Mouse (Mus musculus) lung, postnatal 14 days (tissue): Measurements from ENCODE around the gene Gm4952.

Experiments used
- DNase-seq: peaks from one replicate; pipeline ENCODE4 v3.0.0; 2021

Gene Gm4952

DNA sequence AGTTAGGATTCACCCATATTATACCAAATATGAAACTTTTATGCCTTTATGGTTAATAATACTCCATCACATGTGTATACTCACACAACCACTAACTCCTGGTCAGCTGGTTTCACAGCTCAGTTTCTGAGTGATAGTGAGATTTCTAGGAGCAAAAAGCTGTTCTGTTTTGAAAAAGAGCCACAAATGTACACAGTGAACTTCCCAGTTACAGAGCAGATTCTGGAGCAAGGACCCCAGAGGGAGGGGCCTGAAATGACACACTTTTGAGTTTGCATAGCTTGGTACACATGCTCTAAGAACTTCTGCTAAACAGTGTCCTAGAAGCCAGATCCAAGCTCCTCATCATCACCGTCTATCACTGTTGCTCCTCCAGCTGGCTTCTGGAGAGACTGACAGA lies at the start of gene Gm4952:
TSS of gene Gm4952 (plus strand) at position 301 of the 400 bp plus-strand sequence.
- no peak for DNase-seq

- no peak for DNase-seq
These were observed 49.5 kb upstream of the Gm4952 start for GRCm38 (mm10) chr19:12550005-12550942.

DNA sequence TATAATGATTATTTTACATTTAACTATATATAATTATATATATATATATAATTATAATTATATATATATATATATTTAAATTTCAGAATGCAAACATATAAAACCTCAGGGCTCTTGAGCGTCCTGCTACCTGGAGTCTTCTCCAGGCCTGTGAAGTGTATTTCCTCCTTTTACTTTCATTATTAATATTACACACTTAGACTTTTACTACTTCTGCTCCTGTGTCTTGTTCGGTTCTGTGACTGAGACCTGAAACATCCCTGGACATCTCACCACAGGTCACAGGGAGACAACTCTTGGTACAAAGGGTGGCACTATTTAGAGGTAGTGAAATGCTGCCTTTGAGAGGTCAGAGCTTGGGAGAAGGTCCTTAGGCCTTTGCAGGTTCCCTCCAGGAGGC lies 43.5 kb upstream of the Gm4952 start:
- DNase-seq = no peak

DNA sequence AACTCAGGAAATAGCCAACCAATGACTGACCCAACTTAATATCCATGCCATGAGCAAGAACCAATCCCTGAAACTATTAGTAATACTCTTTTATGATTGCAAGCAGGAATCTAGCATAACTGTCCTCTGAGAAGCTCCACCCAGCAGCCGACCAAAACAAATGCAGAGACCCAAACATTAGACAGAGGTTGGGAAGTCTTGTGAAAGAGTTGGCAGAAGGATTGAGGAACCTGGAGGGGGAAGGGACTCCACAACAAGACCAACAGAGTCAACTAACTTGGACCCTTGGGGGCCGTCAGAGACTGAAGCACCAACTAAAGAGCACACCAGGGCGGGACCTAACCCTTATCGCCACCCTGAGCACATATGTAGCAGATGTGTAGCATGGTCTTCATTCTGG lies 41.6 kb upstream of the Gm4952 start:
- DNase-seq = no peak

GRCm38 (mm10) chr19:12564197-12564596 lies 35.6 kb upstream of the Gm4952 start:
- no peak for DNase-seq

GRCm38 (mm10) chr19:12567011-12567410 lies 32.8 kb upstream of the Gm4952 start:
- no peak for DNase-seq

GRCm38 (mm10) chr19:12570866-12571265 lies 28.9 kb upstream of the Gm4952 start:
- DNase-seq = no peak

- no peak for DNase-seq
These were observed 28.1 kb upstream of the Gm4952 start for GRCm38 (mm10) chr19:12571687-12572086.

- no peak for DNase-seq
These were observed 27.0 kb upstream of the Gm4952 start for GRCm38 (mm10) chr19:12572614-12573265.

DNA sequence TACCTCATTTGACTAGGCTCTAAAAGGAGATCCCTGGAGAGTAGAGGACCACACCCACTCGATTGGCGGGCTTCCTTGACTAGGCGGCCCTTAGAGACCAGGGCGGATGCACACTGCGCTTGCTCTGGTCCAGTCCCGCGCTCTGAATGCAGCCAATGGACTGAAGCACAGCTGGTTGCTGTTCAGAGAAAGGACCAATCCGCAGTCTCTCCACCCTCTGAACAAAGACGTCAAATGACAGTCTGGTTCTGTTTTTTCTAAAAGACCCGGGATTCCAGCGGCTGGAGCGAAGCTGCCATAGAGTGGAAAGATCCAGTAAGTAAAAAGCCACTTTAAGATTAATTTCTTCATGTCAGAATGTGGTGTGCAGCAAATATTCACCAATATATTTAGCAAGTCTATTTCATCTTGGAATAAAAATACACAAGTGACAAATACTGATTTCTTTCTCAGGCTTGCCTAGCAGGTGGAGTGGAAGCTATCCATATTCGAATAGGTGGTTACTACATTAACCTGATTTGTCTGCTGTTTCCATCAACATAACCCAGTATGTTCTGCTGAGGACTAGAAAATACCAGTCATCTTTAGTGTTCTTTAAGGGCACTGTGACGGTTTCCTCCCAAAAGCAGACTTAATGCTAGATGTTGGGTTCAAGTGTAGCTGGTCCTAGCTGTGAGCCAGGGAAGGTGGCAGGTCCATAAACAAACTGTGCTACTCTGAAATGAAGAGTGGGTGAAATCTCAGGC lies 26.3 kb upstream of the Gm4952 start:
- peak; percentile 88 for DNase-seq

DNA sequence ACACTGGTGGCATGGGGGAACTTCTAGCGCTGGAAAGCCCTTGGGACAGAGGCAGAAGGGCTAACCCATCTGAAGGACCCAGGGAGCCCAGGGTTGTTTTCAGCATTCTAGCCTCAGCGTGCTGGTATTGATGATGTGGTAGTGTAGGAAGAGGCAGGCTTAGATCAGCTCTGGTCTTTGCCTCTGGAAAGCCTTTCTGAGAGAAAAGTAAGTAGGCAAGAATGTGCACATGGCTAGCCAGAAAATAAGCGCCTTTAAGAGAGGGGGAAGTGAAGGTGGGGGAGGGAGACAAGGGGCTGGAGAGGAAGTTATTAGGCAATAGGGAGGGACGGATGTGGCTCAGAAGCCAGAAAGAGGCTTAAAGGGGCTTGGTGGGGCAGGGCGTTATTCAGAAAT lies 25.8 kb upstream of the Gm4952 start:
- peak; percentile 30 for DNase-seq

DNA sequence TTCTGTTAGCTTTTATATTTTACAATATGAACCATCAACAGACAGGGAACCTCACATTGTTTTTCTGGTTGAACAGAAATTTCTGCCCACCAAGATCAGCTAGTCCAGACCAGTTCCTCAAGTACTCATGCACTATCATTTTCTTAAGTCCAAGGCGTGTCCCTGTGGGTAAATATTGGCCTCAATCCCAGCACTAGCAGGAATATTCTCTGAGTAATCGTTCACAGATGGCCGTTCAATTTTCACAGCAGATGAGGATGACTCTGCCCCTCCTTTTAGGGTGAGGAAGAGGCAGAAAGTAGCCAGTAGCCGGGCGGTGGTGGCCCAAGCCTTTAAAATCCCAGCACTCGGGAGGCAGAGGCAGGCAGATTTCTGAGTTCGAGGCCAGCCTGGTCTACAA lies 24.7 kb upstream of the Gm4952 start:
- no peak for DNase-seq

GRCm38 (mm10) chr19:12575514-12575913 lies 24.3 kb upstream of the Gm4952 start:
- DNase-seq = no peak

DNA sequence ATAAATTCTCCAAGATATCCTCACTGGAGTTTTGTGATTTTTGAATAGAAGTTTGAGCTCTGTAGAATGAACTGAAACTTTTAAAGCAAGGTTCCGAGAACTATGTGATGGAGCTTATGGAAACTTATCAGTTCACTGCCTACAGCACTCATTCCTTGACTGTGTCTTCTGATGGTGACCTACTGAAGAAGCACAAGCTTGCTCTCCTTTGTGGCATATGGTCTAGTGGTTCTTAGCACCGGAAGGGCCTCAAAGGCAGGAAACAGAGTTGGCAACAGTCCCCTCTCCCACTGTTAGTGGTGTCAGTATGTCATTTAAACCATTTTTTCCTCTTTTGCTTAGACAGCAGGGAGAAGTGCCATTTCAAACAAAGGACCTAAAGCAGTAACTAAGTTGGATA lies 23.1 kb upstream of the Gm4952 start:
- DNase-seq = no peak

DNA sequence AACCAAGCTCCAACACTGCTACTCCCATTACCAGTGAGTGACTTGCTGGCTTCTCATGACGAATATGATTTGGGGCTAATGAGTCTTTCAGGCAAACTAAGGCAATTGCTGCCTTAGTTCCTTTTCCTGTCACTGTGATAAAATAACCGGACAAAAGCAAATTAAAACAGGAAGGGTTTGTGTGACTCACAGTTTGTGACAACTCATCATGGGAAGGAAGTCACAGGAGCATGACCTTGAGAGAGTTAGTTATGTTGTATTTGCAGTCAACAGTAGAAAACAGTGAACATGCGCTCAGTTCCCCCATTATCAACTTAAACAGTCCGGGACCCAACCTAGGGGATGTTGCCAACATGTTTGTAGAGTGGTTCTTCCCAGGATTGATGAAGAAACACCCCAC lies 14.5 kb upstream of the Gm4952 start:
- DNase-seq = no peak

GRCm38 (mm10) chr19:12591908-12592307 lies 7.9 kb upstream of the Gm4952 start:
- DNase-seq = peak; percentile 73

GRCm38 (mm10) chr19:12595135-12595529 lies 4.6 kb upstream of the Gm4952 start:
- DNase-seq = no peak

DNA sequence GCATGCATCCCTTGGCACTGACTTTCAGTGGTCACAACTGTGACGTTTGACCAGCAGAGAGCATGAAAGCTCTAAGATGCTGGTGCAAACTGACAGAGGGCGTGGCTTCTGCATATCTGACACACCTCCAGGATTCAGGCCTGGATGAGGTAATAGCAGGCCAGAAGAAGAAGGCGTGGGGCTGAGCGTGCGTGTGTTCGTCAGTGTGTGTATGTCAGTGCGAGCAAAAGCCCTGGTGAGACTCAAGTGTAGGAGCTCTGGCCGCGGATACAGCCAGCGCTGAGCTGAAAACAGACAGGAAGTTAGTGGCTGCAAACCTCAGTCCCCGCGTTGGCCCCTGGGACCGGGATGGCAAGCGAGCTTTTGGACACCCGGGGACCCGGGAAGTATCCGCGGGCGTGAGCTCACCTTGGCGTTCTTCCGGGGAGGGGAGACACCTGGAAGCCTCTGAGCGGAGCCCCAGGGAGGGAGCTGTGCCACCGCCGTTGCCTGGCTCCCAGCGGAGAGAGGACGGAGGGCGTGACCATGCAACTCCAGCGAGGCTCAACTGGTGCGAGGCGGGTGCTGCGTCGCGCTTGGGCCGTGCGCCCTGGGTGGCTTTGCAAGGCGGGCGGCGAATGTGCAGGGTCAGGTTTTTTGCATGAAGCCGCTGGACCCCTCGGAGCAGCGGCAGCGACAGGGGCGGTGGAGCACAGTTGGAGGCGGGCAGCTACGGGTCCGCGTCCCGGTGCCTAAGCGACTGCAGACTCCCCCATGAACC lies 4.1 kb upstream of the Gm4952 start:
- peak; percentile 54 for DNase-seq

DNA sequence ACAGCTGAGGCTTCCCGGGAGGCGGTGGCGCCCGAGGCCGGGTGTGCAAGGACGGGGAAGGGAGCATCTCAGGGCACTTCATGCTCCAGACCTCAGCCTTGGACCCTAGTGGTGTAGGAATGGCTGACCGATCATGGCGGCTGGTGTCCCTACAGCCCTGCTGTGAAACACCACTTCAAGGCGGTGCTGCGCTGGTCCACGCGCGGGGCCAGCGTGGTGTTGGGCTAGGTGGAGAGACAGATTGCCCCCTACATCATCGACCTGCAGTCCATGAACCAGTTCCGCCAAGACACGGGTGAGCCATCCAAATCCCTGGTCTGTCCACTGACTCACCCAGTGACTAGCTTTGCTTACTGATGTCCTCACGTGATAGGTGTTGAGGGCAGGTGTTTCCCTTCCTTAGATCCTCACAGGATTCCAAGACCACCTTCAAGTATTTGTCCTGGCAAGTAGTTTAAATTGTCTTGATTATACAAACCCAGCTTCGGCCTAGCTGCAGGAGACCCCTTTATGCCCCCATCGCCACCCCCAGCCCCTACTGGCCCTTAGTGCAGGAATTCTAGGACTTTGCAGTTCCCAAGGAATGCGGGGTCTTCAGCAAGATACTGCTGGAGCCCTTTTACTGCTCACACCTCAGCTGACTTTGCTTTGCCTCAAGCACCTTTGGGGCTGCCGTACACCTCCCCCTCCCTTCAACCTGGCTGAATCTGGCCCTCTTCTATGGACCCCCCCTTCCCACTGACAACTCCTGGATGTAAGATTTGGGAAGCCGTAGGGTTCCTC lies 3.3 kb upstream of the Gm4952 start:
- no peak for DNase-seq

DNA sequence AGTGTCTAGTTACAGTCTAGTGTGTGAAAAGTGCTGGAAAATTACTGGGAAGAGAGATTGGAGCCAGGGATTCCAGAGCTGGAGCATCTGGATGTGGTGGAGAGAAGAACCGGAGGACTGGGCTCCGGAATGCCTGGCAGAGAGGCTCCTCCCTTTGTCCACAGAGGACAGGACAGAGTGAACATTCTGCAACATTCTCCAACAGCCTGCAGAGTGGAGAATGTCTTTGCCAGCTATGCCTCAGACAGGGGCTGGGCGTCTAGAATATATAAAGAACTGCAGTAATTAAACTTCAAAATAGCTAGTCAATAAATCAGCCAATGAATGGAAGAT lies 2.7 kb upstream of the Gm4952 start:
- no peak for DNase-seq

GRCm38 (mm10) chr19:12598674-12599073 lies 1.1 kb upstream of the Gm4952 start:
- no peak for DNase-seq
